Mouse (Mus musculus) B cell, adult 2 months (primary cell): ENCODE measurements at regions not wholly inside any gene's neighbourhood (a gene's known extent, or its start where the extent isn't known, plus 50 kb on each side); places are given as distances from the start of the nearest gene placed in this dataset.

Experiments used
- DNase-seq, 2 experiments: peaks; one replicate each; pipeline ENCODE4 v3.0.0; 2022

DNA sequence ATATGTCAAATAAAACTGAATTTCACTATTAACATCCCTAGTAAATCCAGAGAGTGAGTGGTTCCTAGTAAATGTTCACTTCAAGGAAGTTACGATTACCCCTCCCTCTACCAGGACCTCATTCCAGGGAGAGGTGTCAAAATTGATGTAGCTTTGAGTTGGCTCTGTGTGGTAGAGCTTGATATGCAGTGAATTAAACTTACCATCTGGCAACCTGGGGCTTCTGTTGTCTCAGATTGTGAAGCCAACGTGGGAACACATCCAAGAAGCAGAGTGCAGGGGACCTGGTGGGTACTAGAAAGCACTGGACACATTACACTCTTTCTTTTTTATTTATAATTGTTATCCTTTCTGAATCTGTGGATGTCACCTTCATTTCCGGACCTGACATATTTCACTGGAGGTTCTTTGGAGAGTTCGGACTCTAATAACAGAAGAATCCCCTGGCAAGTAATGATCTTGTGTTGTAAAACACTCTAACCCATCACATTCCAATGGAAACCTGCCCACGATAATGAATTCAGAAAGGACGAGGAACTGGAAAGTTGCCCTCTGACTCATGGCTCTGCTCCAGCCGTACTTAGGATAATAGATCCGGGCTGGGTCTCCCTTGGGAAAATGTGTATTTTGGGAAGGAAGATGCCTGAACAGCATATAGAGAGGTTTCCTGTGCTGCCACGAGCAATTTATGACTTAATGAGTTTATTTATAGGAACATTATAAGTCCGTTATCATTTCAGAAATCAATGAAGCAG is 295.8 kb downstream of the Plk2 start:
- no peak for DNase-seq

GRCm38 (mm10) chr13:110692696-110693095 is 297.9 kb downstream of the Plk2 start:
- no peak for DNase-seq

DNA sequence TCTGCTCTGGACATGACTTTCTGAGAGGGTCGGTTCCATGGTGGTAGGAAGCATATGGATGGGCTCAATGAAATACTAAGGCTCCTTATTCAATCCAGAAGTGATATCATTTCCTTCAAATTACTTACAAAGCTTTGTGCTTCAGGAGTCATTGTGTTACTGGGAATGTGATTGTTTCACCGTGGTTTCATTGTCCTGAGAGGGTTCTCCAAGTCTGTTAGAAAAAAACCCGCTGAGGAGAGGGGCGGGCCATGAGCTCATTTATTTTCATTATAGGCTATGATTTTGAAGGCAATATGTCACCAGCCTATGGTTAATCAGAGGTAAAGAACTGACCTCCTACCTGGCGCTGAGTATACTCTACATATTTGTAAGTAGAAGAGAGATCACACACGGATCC is 300.0 kb downstream of the Plk2 start:
- no peak for DNase-seq

GRCm38 (mm10) chr13:110696549-110696948 is 301.7 kb downstream of the Plk2 start:
- no peak for DNase-seq

DNA sequence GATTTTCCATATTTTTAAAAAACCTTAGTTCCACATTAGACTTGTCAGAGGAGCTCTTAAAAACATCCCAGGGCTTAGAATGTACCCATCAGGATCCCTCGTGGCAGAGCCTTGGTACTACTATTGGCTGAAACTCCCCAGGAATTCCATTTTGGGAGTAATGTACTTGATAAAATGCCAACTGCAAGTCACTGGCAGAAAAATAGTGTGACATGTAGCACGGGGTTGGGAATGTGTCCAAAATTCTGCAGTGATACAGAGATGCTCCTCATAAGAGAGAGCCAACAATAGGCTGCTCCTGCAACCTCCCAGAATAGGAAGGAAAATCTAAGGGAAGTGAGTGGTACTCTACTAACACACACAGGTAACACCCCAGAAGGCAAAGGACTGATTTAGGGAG is 309.4 kb downstream of the Plk2 start:
- DNase-seq: no peak

GRCm38 (mm10) chr13:110710847-110711246 is 316.0 kb downstream of the Plk2 start:
- peak; percentile 2 to 7 for DNase-seq

DNA sequence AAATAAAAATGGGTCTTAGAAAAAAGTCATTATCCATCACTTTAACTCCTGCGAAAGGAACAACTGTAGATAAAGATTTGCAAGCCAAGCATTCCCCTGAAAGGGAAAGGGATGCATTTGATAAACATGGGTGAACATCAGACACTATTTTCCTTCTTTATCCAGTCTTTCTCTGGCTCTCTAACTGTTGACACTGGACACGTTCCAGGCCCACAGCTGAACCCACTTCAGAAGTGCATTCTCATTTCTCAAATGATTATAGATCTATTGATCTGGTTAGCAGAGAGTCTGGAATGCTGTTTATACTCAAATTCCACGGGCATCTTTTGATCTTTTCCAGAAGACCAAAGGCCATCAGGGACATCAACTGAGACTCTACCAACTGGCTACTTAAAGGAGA is 317.7 kb downstream of the Plk2 start:
- DNase-seq: no peak

GRCm38 (mm10) chr13:110722170-110722569 is 327.3 kb downstream of the Plk2 start:
- DNase-seq: no peak

- no peak for DNase-seq
Observed at GRCm38 (mm10) chr13:110722752-110723151, 327.9 kb downstream of the Plk2 start.

DNA sequence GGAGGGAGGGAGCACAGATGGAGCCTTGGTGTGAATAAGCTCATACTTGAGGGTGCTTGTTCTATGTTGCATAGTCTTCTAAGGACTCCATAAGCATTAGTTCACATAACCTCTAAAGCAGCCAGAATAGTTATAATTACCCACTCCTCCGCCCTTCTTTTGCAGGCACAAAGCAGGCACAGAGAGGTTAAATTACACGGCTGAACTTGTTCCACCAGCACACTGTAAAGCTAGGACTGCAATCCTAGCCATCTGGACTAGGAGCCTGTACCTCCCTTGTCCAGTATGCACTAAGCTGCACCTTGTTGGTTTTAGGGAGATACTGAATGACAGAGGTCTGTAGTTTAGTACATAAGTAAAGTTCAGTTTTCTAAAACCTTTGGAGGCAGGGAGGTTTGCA is 330.0 kb downstream of the Plk2 start:
- DNase-seq: no peak

DNA sequence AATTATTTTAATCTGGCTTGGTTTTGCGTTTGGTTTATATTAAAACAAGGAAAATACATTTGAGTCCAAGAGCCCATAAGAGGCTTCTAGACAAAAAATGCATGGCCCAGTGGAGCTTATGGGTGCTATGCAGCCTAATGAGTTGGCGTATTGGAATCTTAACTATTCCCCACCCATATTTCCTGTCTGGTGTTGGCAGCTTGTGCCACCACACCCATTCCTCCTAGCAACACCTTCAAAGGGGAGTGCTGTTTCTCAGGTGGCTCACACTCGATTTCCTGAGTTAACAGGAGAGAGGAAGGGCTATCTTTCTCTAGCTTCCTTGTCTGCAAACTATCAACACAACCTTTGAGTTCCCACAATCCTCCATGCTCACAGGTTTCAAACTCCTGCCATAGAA is 331.0 kb downstream of the Plk2 start:
- DNase-seq: no peak

DNA sequence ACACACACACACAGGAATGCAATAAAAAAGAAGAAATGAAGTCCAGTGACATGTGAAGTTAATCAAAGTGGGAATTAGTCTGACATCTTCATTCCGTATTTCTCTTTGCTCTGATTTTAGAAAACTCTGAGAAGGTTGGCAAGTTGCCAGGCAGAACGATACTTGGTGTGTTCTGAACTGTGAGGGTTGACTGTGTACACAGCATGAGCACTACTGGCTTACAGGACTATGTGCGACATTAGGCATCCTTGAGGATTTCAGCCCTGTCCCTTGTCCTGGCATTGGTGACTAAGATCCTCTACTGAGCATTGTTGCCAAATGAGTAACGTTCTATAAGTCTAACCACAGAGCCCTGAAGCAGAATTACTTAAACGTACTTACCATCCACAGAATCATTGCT is 340.7 kb downstream of the Plk2 start:
- DNase-seq: no peak

DNA sequence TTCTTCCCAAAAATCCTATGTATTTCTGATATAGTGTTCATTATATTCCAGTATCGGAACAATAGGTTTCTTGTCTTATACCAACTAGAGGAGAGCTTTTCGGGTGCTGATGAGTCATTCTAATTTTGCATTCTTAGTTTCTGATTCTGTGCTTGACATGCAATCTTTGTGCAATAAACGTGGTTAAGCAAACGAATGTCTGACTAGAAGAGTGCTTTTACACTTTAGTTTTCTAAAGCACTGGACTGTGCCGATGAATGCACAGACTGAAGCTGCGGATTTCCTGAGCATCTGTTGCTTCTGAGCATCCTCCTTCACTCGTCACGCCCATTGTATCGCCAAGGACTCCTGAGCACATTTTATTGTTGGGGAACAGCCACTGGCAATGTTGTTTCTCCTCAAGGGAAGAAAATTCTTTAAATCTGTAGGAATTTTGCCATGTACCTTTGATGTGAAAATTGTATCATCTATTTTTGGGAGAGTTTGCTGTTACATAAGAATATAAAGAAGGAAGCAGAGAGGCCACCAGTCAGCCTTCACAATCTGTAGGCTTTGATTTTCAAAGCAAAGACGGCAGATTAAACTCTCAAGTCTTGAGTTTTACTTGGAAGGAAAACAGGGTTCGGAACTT is 346.8 kb downstream of the Plk2 start:
- DNase-seq: no peak

GRCm38 (mm10) chr13:110747223-110747868 is 352.5 kb downstream of the Plk2 start:
- DNase-seq: no peak

DNA sequence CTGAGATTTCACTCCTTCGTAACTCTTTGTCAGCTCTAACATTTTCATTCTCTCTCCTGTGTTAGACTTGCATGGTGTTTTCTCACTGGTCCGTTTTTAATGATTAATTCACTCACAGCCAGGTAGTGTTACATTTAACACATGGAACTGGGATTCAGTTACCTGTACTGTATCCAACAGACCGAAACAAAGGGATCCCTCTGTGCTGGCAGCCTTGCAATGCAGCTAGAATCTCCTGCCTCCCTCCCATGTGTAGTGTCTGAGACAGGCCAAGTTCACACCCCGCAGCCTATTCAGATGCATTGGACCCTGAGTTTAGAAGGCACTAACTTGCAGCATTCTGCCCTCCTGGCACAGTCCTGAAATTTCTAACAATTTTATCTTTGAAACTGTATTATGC is 357.9 kb downstream of the Plk2 start:
- DNase-seq: no peak

GRCm38 (mm10) chr13:110754548-110754947 is 359.7 kb downstream of the Plk2 start:
- no peak for DNase-seq

- no peak for DNase-seq
Observed at GRCm38 (mm10) chr13:110756877-110757276, 362.0 kb downstream of the Plk2 start.

- DNase-seq: no peak
Observed at GRCm38 (mm10) chr13:110769210-110769609, 374.4 kb downstream of the Plk2 start.

DNA sequence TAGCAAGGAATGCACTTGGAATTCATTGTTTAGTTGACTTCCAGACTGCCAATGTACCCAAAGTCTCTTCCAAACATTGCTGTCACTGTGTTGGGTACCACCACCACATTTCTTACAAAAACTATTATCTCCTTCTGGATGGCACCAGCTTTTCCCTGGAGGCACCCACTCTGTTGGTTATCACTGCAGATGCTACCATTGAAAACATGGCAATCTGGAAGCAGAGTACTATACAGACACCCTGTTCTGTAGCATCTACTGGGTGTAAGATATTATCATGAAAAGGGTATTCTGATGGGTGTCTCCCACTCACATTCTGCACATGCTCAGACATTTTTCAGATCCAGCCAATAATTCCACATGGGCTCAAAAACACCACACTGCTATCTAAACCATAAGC is 380.4 kb downstream of the Plk2 start:
- no peak for DNase-seq

- DNase-seq: no peak
Observed at GRCm38 (mm10) chr13:110784162-110784785, 389.4 kb downstream of the Plk2 start.

DNA sequence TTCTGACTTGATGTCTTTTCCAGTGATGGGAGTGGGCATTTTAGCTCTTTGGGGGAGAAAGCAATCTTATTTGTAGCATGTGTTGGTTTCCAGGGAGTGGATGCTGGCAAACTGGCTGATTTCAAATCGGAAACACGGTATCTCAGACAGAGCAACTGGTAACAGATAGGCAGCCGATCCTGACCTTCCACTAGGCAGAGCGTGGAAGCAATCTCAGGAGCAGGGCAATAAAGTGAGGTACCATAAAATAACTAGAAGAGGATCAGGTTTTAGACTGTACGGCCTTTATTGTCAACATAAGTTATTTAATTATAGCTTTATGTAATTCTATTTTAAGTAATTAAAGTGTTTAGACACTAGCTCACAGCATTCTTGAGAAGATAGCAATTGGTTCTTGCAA is 390.0 kb downstream of the Plk2 start:
- DNase-seq: no peak

GRCm38 (mm10) chr13:110798313-110798712 is 403.5 kb downstream of the Plk2 start:
- DNase-seq: no peak

DNA sequence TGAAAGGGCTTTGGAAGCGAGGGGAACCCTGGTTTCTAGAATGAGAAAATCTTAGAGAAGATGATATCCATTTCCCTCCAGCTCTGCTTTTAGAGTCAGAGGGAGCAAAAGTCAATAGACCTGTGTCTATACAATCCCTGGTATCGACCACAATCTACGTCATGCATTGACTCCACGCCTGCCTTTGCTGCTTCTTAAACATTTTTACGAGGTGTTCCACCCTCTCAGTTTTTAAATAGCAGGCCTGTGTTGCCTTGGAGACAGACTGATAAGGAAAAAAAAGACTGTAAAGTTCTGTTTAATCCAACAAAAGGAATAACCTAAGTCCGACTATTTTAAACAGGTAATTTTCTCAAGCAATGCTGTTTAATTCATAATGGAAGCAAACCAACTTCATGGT is 408.0 kb downstream of the Plk2 start:
- no peak for DNase-seq

DNA sequence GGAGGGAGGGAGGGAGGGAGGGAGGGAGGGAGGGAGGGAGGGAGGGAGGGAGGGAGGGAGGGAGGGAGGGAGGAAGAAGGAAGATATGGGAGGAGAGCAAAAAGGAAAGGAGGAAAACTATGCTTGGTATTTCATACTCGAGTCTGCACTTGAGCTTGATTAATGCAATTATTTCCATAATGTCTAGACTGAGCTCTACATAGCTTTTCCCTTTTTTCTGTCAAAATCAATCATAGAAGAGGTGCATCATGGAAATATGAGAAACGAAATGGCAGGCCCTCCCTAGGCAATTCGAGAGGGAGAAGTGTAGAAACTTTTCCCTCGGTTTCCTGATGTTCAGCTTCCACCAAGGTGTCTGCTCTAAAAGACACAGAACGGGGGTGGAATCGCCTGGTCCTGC is 417.6 kb downstream of the Plk2 start:
- DNase-seq: no peak
